Mouse (Mus musculus): Measurements from ENCODE around the gene Prkaca. TPM values are rescaled to one million over a fixed set of nuclear protein-coding genes. Genes with fewer than 3 reads are reported as not detected.
"Not testable (repeated sequence)": the region's sequence is repeated elsewhere in the genome, so short reads cannot be mapped to it uniquely, and the experiment has no call there.

Prkaca gene
- total RNA-seq, 2 experiments from 2014 or later, result 253 to 325 TPM

DNA sequence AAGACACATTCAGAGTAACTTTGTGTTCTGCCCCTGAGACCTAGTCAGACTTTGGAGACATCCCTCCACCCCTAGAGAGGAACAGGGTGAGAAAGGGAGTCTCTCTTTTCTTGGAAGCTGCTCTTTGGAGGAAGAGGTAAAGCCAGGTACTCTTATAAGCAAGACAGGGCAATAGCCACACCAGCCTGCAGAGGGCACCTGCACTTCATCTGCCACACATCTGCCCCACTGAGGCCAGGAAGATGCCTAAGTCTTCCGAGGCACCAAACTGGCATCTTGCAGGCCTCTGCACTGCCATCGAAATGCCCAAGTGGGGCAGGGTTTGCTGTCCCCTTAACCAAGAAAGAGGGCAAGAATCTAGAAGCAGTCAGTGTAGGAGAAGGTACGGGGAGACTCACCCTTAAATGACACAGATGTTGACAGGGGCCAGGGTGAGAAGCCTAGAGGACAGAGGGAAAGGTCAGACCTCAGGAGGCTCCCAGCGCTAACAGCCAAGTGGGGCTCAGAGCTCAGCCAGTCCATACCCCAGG lies 3.4 kb downstream of the Prkaca start:
- DNase-seq, result peak; percentile 43

DNA sequence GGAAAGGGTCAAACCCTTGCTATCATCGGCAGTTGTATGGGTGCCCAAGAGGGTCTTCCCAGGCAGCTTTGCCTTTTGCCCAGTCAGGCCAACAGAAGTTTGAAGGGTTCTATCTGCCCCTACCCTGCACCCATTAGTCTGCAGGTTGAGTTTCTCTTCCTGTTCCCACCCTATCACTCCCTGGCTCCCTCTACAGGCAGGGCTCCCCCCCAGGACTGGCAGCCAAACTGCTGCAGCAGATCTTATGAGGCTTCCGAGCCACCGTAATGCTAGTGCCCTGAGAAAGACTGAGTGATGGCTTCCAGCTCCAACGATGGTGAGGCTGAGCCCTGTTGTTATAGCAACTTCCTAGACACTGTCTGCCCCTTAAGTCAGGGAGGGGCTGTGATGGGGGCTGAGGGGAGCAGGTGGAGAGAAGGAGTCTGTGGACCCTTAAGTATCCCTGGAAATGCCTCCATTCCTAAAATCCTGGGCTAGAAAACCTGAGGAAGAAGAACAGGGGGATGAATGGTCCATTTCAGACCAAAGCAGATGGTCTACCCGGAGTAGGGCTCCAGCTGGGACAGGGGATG lies 4.1 kb downstream of the Prkaca start:
- DNase-seq, result peak; percentile 27

DNA sequence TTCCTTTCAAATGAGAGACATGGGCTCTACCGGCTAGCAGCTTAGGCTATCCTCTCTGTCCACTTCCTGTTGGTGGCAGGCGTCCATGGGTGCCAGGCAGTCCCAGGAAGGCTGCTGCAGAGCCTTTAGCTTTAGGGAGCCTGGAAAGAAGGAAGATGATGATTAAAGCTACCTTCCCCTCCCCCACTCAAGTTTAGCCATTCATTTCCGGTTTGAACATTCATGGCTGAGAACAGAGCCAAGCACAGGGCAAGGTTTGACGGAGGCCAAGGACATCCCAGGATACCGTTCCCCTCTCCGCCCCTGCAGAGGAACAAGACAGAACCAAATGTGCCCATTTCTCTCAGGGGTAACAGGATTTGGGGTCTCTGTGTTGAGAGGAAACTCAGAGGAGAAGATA lies 4.9 kb downstream of the Prkaca start:
- peak; percentile 57 for DNase-seq

- DNase-seq, result no peak
Observed at GRCm38 (mm10) chr8:83978200-83978599, 5.4 kb downstream of the Prkaca start.

- DNase-seq, result peak; percentile 26
Observed at GRCm38 (mm10) chr8:83980250-83980649, 7.5 kb downstream of the Prkaca start.

DNA sequence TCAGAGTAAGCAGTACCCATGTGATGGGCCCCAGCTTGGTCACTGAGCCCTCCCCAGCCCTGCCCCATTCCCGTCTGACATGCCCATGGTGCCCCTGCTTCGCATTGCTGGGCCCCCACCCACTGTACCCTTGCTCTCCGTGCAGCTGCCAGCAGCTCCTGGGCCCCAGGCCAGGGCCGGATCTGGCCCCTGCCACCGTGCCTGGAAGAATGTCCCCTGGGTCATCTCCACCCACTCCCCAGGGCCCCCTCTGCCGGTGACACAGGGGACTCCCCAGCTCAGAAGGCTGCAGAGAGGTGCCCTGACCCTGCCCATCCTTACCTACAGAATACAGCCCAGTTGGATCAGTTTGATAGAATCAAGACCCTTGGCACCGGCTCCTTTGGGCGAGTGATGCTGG lies 8.1 kb downstream of the Prkaca start:
- DNase-seq, result peak; percentile 76

GRCm38 (mm10) chr8:83981533-83981932 lies 8.7 kb downstream of the Prkaca start:
- DNase-seq, result no peak

DNA sequence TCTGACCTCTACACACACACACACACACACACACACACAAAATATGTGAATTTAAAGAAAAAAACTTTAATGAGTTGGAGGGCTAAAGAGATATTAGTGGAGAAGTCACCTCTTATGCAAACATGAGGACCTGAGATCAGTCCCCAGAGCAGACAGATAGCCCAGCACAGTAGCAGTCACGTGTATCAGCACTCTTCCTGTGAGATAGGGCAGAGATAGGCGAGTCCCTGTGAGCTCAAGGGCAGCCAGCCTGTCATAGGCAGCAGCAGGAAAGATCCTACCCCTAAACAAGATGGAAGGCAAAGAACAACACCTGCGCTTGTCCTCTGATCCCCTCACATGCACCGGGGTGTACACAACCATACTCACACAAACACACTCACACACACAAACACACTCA lies 9.7 kb downstream of the Prkaca start:
- DNase-seq, result no peak

DNA sequence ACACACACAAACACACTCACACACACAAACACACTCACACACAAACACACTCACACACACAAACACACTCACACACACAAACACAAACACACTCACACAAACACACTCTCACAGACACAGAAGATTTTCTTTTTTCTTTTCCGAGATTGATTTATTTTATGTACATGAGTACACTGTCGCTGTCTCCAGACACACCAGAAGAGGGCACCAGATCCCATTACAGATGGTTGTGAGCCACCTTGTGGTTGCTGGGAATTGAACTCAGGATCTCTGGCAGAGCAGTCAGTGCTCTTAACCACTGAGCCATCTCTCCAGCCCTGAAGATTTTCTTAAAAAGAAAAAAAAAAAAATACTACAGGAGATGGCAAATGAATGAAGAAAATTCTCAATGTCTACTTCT lies 10.4 kb downstream of the Prkaca start:
- not testable (repeated sequence) for DNase-seq

DNA sequence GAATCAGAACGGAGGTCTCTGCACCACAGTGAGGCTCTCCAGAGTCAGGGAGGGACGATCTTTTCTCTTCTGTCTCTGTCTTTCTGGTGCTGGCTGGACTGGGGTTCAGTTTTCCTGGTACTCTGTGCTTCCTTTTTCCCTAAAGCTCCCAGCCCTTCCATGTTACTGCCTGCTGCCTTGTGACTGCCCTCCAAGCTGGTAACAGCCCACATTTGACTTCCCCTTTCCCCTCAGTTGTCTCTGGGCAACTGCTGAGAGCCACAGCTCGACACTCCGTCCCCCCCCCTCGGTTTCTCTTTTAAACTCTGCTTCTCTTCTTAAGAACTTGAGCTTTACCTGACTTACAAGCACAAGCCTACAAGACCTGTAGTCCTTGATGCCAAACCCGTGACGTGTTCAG lies 16.4 kb downstream of the Prkaca start:
- no peak for DNase-seq

DNA sequence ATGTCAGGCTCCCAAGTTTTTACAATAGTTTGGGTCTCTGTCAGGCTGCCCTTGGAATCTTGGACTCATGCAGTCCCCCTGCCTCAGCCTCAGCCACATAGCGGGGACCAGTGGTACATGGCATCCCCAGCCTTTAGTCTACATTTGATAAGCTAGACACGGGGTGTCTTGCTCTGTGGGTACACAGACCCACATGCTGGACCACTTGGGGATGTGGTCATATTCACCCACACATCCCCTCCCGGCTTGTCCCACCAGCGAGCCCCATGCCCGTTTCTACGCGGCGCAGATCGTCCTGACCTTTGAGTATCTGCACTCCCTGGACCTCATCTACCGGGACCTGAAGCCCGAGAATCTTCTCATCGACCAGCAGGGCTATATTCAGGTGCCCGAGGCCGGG lies 17.4 kb downstream of the Prkaca start:
- DNase-seq, result no peak

- no peak for DNase-seq
Observed at GRCm38 (mm10) chr8:83992488-83992887, 19.7 kb downstream of the Prkaca start.

- no peak for DNase-seq
Observed at GRCm38 (mm10) chr8:83994030-83994429, 21.2 kb downstream of the Prkaca start.

GRCm38 (mm10) chr8:83995973-83996372 lies 23.2 kb downstream of the Prkaca start:
- peak; percentile 28 for DNase-seq

DNA sequence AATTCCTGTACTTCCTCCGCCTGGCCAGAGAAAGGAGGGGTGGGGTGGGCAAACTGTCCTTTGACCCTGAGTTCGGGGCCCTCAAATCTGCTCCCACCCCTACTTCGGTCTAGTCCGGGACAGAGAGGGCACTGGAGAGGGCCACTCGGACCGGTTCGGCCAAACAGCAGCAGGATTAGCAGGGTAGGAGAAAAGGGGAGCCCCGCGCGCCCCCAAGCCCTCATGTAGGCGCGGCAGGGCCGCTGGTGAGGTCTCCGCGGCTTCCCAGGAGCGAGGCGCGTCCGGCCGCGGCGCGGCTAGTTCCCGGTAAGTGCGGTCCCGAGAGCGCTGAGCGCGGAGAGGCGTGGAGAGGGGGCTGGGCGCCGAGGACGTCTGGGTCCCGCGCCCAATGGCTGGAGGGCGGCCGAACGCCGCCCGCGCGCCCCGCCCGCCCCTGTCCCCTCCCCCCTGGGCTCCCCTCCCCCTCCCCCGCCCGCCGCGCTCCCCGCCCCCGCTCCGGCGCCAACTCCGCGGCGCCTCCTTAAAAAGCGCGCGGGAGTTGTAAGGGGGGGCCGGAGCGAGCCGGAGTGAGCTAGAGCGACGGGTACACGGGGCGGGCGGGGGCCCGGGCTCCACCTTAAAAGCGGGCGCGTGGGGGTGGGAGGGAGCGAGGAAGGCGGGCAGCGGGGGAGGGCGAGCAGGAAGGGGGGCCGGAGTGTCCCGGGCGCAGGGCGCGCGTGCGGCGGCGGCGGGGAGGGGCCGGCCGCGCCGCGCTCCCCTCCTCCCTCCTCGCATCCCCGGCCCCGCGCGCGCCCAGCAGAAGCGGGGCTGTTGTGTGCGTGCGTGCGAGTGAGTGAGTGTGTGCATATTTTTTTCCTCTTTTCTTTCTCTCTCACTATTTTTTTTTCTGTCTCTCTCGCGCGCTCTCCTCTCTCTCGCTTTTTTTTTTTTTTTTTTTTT lies 24.0 kb downstream of the Prkaca start:
- peak; percentile 94 for DNase-seq

DNA sequence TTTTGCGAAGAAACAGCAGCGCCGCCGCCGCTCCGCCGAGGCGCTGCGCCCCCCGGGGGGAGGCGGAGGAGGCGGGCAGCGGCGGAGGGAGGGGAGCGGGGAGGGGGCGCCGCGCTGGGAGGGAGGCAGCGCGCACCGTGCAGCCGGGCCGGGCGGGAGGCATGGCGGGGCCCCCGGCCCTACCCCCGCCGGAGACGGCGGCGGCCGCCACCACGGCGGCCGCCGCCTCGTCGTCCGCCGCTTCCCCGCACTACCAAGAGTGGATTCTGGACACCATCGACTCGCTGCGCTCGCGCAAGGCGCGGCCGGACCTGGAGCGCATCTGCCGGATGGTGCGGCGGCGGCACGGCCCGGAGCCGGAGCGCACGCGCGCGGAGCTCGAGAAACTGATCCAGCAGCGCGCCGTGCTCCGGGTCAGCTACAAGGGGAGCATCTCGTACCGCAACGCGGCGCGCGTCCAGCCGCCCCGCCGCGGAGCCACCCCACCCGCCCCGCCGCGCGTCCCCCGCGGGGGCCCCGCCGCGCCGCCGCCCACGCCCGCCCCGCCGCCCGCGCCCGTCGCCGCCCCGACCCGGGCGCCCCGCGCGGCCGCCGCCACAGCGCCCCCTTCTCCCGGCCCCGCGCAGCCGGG lies 24.8 kb downstream of the Prkaca start, which contains the start of gene Samd1:
TSS of gene Samd1 (plus strand) at position 162 of the 631 bp plus-strand sequence.
- DNase-seq, result peak; percentile 68

- DNase-seq, result peak; percentile 68
Observed at GRCm38 (mm10) chr8:83998231-83999056, 25.7 kb downstream of the Prkaca start.

- peak; percentile 27 for DNase-seq
Observed at GRCm38 (mm10) chr8:83999057-83999705, 26.4 kb downstream of the Prkaca start.

GRCm38 (mm10) chr8:83999825-84000224 lies 27.0 kb downstream of the Prkaca start:
- DNase-seq, result no peak

- DNase-seq, result no peak
Observed at GRCm38 (mm10) chr8:84001281-84002000, 28.6 kb downstream of the Prkaca start, which contains the start of gene 1700067K01Rik. TSS of gene 1700067K01Rik (plus strand) at chr8:84001502.
